Mouse (Mus musculus): Measurements from ENCODE around the gene Naa40.
A peak's percentile ranks its signal among the peaks of the same experiment; 100 is the strongest.

The Naa40 gene

GRCm38 (mm10) chr19:7240782-7241690 is at the start of gene Naa40:
Naa40 (minus strand) TSS chr19:7241183.
- peak; percentile 97 for DNase-seq (ENCODE audit: low read depth)

GRCm38 (mm10) chr19:7289767-7290166 is 48.8 kb upstream of the Naa40 start:
- DNase-seq (ENCODE audit: low read depth) = no peak

- DNase-seq (ENCODE audit: low read depth) = no peak
These were observed 47.3 kb upstream of the Naa40 start for GRCm38 (mm10) chr19:7288288-7288687.

GRCm38 (mm10) chr19:7286563-7287315 is 45.8 kb upstream of the Naa40 start:
- DNase-seq (ENCODE audit: low read depth) = no peak

GRCm38 (mm10) chr19:7280557-7281330 is 39.8 kb upstream of the Naa40 start:
- DNase-seq (ENCODE audit: low read depth) = no peak

GRCm38 (mm10) chr19:7279114-7279513 is 38.1 kb upstream of the Naa40 start:
- peak; percentile 64 for DNase-seq (ENCODE audit: low read depth)

GRCm38 (mm10) chr19:7278200-7278906 is 37.4 kb upstream of the Naa40 start:
- DNase-seq (ENCODE audit: low read depth) = no peak

GRCm38 (mm10) chr19:7276796-7277195 is 35.8 kb upstream of the Naa40 start:
- DNase-seq (ENCODE audit: low read depth) = no peak

- DNase-seq (ENCODE audit: low read depth) = no peak
These were observed 35.2 kb upstream of the Naa40 start for GRCm38 (mm10) chr19:7276053-7276659.

- DNase-seq (ENCODE audit: low read depth) = no peak
These were observed 34.3 kb upstream of the Naa40 start for GRCm38 (mm10) chr19:7275131-7275789.

GRCm38 (mm10) chr19:7274326-7274990 is 33.5 kb upstream of the Naa40 start:
- no peak for DNase-seq (ENCODE audit: low read depth)

- DNase-seq (ENCODE audit: low read depth) = peak; percentile 46
These were observed 32.5 kb upstream of the Naa40 start for GRCm38 (mm10) chr19:7273486-7273885.

- DNase-seq (ENCODE audit: low read depth) = no peak
These were observed 28.5 kb upstream of the Naa40 start for GRCm38 (mm10) chr19:7269290-7270044.

- DNase-seq (ENCODE audit: low read depth) = peak; percentile 80
These were observed 27.7 kb upstream of the Naa40 start for GRCm38 (mm10) chr19:7268722-7269090.

- DNase-seq (ENCODE audit: low read depth) = peak; percentile 74
These were observed 27.1 kb upstream of the Naa40 start for GRCm38 (mm10) chr19:7267781-7268721.

- peak; percentile 56 for DNase-seq (ENCODE audit: low read depth)
These were observed 26.2 kb upstream of the Naa40 start, which contains the start of gene Rcor2 for GRCm38 (mm10) chr19:7267091-7267741. Rcor2 (plus strand) TSS chr19:7267325.

- no peak for DNase-seq (ENCODE audit: low read depth)
These were observed 25.4 kb upstream of the Naa40 start for GRCm38 (mm10) chr19:7266421-7266831.
